Mouse (Mus musculus): ENCODE data around the gene Tarbp1. TPM values are rescaled to one million over a fixed set of nuclear protein-coding genes. Genes with fewer than 3 reads are reported as not detected.

Tarbp1 gene
- total RNA-seq (2021) = 1 to 10 TPM; 4.4 to 4.6 TPM

- peak; percentile 90 to 93 for DNase-seq
Observed at GRCm38 (mm10) chr8:126474299-126475187, at the start of gene Tarbp1. Tarbp1 (minus strand) TSS chr8:126475065.

- peak in 1 of 2 experiments; percentile 60 for DNase-seq
Observed at GRCm38 (mm10) chr8:126524233-126524985, 49.5 kb upstream of the Tarbp1 start.

- DNase-seq = no peak
Observed at GRCm38 (mm10) chr8:126523060-126523574, 48.3 kb upstream of the Tarbp1 start.

- no peak for DNase-seq
Observed at GRCm38 (mm10) chr8:126519447-126519975, 44.6 kb upstream of the Tarbp1 start.

- peak; percentile 95 for DNase-seq
Observed at GRCm38 (mm10) chr8:126516620-126517577, 42.0 kb upstream of the Tarbp1 start.

GRCm38 (mm10) chr8:126514011-126514964, 39.4 kb upstream of the Tarbp1 start:
- DNase-seq = no peak

GRCm38 (mm10) chr8:126510866-126511265, 36.0 kb upstream of the Tarbp1 start:
- DNase-seq = no peak

GRCm38 (mm10) chr8:126509635-126510034, 34.8 kb upstream of the Tarbp1 start:
- DNase-seq = no peak

GRCm38 (mm10) chr8:126508871-126509586, 34.2 kb upstream of the Tarbp1 start:
- DNase-seq = no peak

- no peak for DNase-seq
Observed at GRCm38 (mm10) chr8:126508221-126508620, 33.4 kb upstream of the Tarbp1 start.

- DNase-seq = no peak
Observed at GRCm38 (mm10) chr8:126504492-126505182, 29.8 kb upstream of the Tarbp1 start.

GRCm38 (mm10) chr8:126502722-126503121, 27.9 kb upstream of the Tarbp1 start:
- no peak for DNase-seq

- DNase-seq = no peak
Observed at GRCm38 (mm10) chr8:126499371-126499770, 24.5 kb upstream of the Tarbp1 start.

- DNase-seq = no peak
Observed at GRCm38 (mm10) chr8:126498465-126498864, 23.6 kb upstream of the Tarbp1 start.

- peak; percentile 91 to 93 for DNase-seq
Observed at GRCm38 (mm10) chr8:126497541-126498428, 22.9 kb upstream of the Tarbp1 start.

- DNase-seq = no peak
Observed at GRCm38 (mm10) chr8:126496915-126497314, 22.1 kb upstream of the Tarbp1 start.

GRCm38 (mm10) chr8:126495461-126495860, 20.6 kb upstream of the Tarbp1 start:
- no peak for DNase-seq
